Mouse (Mus musculus): ENCODE results near the gene Mki67.
"Not testable (repeated sequence)": the region's sequence is repeated elsewhere in the genome, so short reads cannot be mapped to it uniquely, and the experiment has no call there.

Gene Mki67

GRCm38 (mm10) chr7:135716445-135716877, 300 bp upstream of the Mki67 start:
- peak; percentile 98 for DNase-seq

- peak; percentile 11 for DNase-seq
Measured at GRCm38 (mm10) chr7:135715166-135715565, 995 bp downstream of the Mki67 start.

GRCm38 (mm10) chr7:135713326-135713725, 2.8 kb downstream of the Mki67 start:
- no peak for DNase-seq

- no peak for DNase-seq
Measured at GRCm38 (mm10) chr7:135712534-135712933, 3.6 kb downstream of the Mki67 start.

GRCm38 (mm10) chr7:135710702-135711101, 5.5 kb downstream of the Mki67 start:
- DNase-seq = no peak

GRCm38 (mm10) chr7:135705753-135706152, 10.4 kb downstream of the Mki67 start:
- DNase-seq = no peak

GRCm38 (mm10) chr7:135705083-135705482, 11.1 kb downstream of the Mki67 start:
- DNase-seq = no peak

GRCm38 (mm10) chr7:135704251-135704650, 11.9 kb downstream of the Mki67 start:
- DNase-seq = no peak

- no peak for DNase-seq
Measured at GRCm38 (mm10) chr7:135703600-135704148, 12.5 kb downstream of the Mki67 start.

- DNase-seq = not testable (repeated sequence)
Measured at GRCm38 (mm10) chr7:135699351-135699750, 16.8 kb downstream of the Mki67 start.

GRCm38 (mm10) chr7:135698362-135698761, 17.8 kb downstream of the Mki67 start:
- DNase-seq = no peak

- not testable (repeated sequence) for DNase-seq
Measured at GRCm38 (mm10) chr7:135697021-135697740, 19.0 kb downstream of the Mki67 start.

- no peak for DNase-seq
Measured at GRCm38 (mm10) chr7:135696127-135696526, 20.0 kb downstream of the Mki67 start.

GRCm38 (mm10) chr7:135694796-135695195, 21.4 kb downstream of the Mki67 start:
- DNase-seq = no peak

GRCm38 (mm10) chr7:135694130-135694529, 22.0 kb downstream of the Mki67 start:
- no peak for DNase-seq

GRCm38 (mm10) chr7:135691941-135692340, 24.2 kb downstream of the Mki67 start:
- no peak for DNase-seq

GRCm38 (mm10) chr7:135689396-135689795, 26.8 kb downstream of the Mki67 start:
- DNase-seq = no peak

- no peak for DNase-seq
Measured at GRCm38 (mm10) chr7:135684938-135685337, 31.2 kb downstream of the Mki67 start.

GRCm38 (mm10) chr7:135684098-135684497, 32.1 kb downstream of the Mki67 start:
- not testable (repeated sequence) for DNase-seq

- DNase-seq = peak; percentile 52
Measured at GRCm38 (mm10) chr7:135680334-135680733, 35.8 kb downstream of the Mki67 start.

- no peak for DNase-seq
Measured at GRCm38 (mm10) chr7:135676722-135677121, 39.4 kb downstream of the Mki67 start.

GRCm38 (mm10) chr7:135673576-135673975, 42.6 kb downstream of the Mki67 start:
- DNase-seq = no peak

GRCm38 (mm10) chr7:135668852-135669739, 47.1 kb downstream of the Mki67 start:
- DNase-seq = peak; percentile 84

GRCm38 (mm10) chr7:135666314-135666713, 49.8 kb downstream of the Mki67 start:
- DNase-seq = no peak
